Mouse (Mus musculus): Measurements from ENCODE around the gene Spink8. TPM values are rescaled to one million over a fixed set of nuclear protein-coding genes. Genes with fewer than 3 reads are reported as not detected.

Spink8 gene
- polyA plus RNA-seq, 1 experiment from 2014 or later, result not detected

DNA sequence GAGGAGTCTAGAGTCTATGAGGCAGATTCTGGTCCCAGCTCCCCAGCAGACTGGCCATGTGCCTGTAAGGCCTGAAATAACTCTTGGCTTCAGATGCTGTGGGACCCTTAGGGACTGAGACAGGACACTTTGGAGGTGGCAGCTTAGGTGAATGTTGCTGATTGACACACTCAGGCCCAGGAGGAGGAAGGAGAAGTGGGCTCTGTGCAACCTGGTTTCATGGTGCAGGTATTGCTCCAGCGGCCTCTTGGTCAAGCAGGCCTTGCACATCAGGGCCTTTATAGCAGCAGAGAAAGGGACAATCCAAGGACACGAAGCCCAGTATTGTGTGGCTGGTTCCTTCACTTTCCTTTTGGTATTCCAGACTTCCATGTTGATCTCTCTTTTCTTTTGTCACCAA, 42.3 kb downstream of the Spink8 start:
- Histone ChIP-seq H3K4me1 (ENCODE audit: control insufficient read depth, insufficient read depth, low read length) (peaks cover 6% of the 10 kb centered on the region; the same call in 1 of the 2 replicates), H3K9me3 (replicated peaks; ENCODE audit: control insufficient read depth, low read length) (no peaks in the 10 kb centered on the region), H3K27me3 (ENCODE audit: control insufficient read depth, insufficient read depth, low read length) (no peaks in the 10 kb centered on the region), H3K9ac (ENCODE audit: low read length) (no peak overlapping the region), H3K36me3 (ENCODE audit: control insufficient read depth, insufficient read depth) (no peaks in the 10 kb centered on the region), H3K4me3 (ENCODE audit: low read length) (no peak overlapping the region), H3K27ac (ENCODE audit: low read length) (no peak overlapping the region), H3K4me2 (ENCODE audit: low read depth, low read length) (no peak overlapping the region)
- 88% methylated on average over 2 of the region's 2 CpGs for WGBS
- ATAC-seq (replicated peaks; ENCODE audit: extremely low read depth, insufficient read depth, low FRiP score), result no peak

DNA sequence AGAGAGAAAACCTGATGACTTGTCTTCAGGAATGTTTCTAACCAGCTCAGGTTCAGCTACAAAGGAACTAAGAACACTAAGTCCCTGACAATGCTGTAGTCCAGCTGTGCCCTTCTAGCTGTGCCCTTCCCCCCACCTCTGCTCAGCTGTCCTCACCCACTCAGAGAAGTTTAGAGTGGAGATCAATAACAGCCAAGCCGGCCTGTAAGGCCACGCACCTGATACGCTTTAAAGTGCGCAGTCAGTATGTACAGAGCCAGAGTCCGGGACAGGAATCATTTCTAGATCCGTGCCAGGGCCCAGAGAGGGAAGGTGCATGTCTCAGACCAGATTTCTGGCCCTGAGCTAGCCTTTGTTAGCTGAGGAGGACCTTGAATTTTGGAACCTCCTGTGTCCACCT, 43.9 kb downstream of the Spink8 start:
- 68% methylated on average over 6 of the region's 6 CpGs for WGBS
- H3K4me1 ChIP-seq (ENCODE audit: control insufficient read depth, insufficient read depth, low read length), result no peaks in the 10 kb centered on the region
- H3K9me3 ChIP-seq (replicated peaks; ENCODE audit: control insufficient read depth, low read length), result no peaks in the 10 kb centered on the region
- H3K4me3 ChIP-seq (ENCODE audit: low read length), result no peak overlapping the region
- no peak overlapping the region for H3K27ac ChIP-seq (ENCODE audit: low read length)
- ATAC-seq (replicated peaks; ENCODE audit: extremely low read depth, insufficient read depth, low FRiP score), result no peak
- H3K27me3 ChIP-seq (ENCODE audit: control insufficient read depth, insufficient read depth, low read length), result no peaks in the 10 kb centered on the region
- H3K9ac ChIP-seq (ENCODE audit: low read length), result no peak overlapping the region
- H3K36me3 ChIP-seq (ENCODE audit: control insufficient read depth, insufficient read depth), result no peaks in the 10 kb centered on the region
- H3K4me2 ChIP-seq (ENCODE audit: low read depth, low read length), result no peak overlapping the region

DNA sequence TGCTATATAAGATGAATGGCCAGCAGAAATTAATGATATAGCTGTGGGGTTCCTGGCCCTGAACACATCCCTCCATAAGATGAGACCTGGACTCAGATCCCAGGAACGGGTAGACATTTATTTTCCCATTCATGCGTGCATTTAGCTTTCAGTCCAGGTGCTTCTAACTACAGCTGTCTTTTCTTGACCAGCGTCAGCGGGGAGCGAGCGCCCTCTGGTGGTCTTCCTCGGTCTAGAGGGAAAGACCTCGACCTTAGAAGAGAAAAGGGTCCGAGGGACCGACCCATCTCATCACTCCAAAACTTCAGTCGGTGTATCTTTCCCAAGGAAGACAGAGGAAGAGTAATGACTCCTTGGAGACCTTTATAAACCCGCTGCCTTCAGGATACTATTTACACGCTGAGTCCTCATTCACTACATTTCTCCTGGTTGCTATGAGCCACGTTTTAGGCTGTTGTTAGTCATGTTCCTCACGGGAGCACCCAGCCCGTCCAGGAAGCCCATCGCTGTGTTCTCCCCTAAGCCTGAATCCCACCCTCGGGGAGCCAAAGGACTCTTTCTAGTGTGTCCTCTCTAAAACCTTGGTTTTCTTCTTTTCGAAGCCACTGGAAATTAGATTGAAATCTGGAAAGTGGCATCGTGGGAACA, 50.4 kb downstream of the Spink8 start:
- H3K4me2 ChIP-seq (ENCODE audit: low read depth, low read length), result peak overlapping the region; percentile 65

GRCm38 (mm10) chr9:109863085-109863484, 51.0 kb downstream of the Spink8 start:
- peak overlapping the region; percentile 65 for H3K4me2 ChIP-seq (ENCODE audit: low read depth, low read length)
- no peak for ATAC-seq (replicated peaks; ENCODE audit: extremely low read depth, insufficient read depth, low FRiP score)
- H3K4me1 ChIP-seq (ENCODE audit: control insufficient read depth, insufficient read depth, low read length), result peaks cover 6% of the 10 kb centered on the region; the same call in 1 of the 2 replicates
- no peak overlapping the region for H3K27ac ChIP-seq (ENCODE audit: low read length)
- H3K27me3 ChIP-seq (ENCODE audit: control insufficient read depth, insufficient read depth, low read length), result no peaks in the 10 kb centered on the region
- no peak overlapping the region for H3K9ac ChIP-seq (ENCODE audit: low read length)
- H3K36me3 ChIP-seq (ENCODE audit: control insufficient read depth, insufficient read depth), result no peaks in the 10 kb centered on the region
- WGBS, result 19% methylated on average over 3 of the region's 3 CpGs
- H3K4me3 ChIP-seq (ENCODE audit: low read length), result no peak overlapping the region; the same call in 1 of the 2 replicates
- H3K9me3 ChIP-seq (replicated peaks; ENCODE audit: control insufficient read depth, low read length), result no peaks in the 10 kb centered on the region

More for the DNA sequence above, 50.4 kb downstream of the Spink8 start:
- Histone ChIP-seq H3K9ac (ENCODE audit: low read length) (0 out of 2 replicates have a peak overlapping the region, but pooled peaks have one; percentile 34), H3K4me1 (ENCODE audit: control insufficient read depth, insufficient read depth, low read length) (peaks cover 6% of the 10 kb centered on the region; the same call in 1 of the 2 replicates), H3K36me3 (ENCODE audit: control insufficient read depth, insufficient read depth) (no peaks in the 10 kb centered on the region), H3K9me3 (replicated peaks; ENCODE audit: control insufficient read depth, low read length) (no peaks in the 10 kb centered on the region), H3K4me3 (ENCODE audit: low read length) (peak overlapping the region; percentile 36), H3K27me3 (ENCODE audit: control insufficient read depth, insufficient read depth, low read length) (no peaks in the 10 kb centered on the region), H3K27ac (ENCODE audit: low read length) (no peak overlapping the region)
- WGBS, result 11% methylated on average over 20 of the region's 20 CpGs
- peak; percentile 55; the same call in 1 of the 2 replicates for ATAC-seq (replicated peaks; ENCODE audit: extremely low read depth, insufficient read depth, low FRiP score)

GRCm38 (mm10) chr9:109866218-109866617, 54.1 kb downstream of the Spink8 start:
- WGBS, result 36% methylated on average over 2 of the region's 2 CpGs
- Histone ChIP-seq H3K4me3 (ENCODE audit: low read length) (no peak overlapping the region), H3K9ac (ENCODE audit: low read length) (no peak overlapping the region)

DNA sequence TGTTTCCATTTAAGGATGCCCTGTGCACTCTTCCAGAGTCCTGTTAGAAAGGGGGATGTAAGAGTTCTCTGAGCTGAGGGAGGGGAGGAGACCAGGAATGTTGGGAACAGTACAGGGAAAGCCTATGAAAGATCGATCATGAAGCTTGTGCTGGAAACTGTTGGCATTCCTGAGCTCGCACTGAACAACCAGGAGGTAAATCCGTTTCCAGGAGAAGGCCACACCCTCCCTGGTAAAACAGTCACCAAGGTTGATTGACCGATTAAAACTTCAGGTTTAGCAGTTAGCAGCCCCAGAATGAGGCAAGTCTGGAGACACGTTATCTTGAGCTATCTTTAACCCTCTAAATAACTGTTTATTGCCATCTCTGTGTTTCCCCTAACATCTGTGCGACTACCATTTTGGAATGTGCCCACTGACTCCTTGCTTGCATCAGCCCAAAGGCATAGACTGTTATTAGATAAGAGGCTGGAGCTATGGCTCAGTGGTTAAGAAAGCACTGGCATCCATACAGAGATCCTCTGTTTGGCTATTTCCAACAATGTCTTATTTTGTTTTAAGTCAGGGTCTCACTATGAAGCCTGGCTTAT, 59.0 kb downstream of the Spink8 start:
- no peaks in the 10 kb centered on the region for H3K4me1 ChIP-seq (ENCODE audit: control insufficient read depth, insufficient read depth, low read length)
- no peak overlapping the region for H3K27ac ChIP-seq (ENCODE audit: low read length)
- no peak overlapping the region for H3K9ac ChIP-seq (ENCODE audit: low read length)
- no peak for ATAC-seq (replicated peaks; ENCODE audit: extremely low read depth, insufficient read depth, low FRiP score)
- no peak overlapping the region for H3K4me3 ChIP-seq (ENCODE audit: low read length)
- H3K27me3 ChIP-seq (ENCODE audit: control insufficient read depth, insufficient read depth, low read length), result no peaks in the 10 kb centered on the region
- H3K9me3 ChIP-seq (replicated peaks; ENCODE audit: control insufficient read depth, low read length), result no peaks in the 10 kb centered on the region
- WGBS, result 33% methylated on average over 6 of the region's 6 CpGs
- H3K4me2 ChIP-seq (ENCODE audit: low read depth, low read length), result no peak overlapping the region
- H3K36me3 ChIP-seq (ENCODE audit: control insufficient read depth, insufficient read depth), result no peaks in the 10 kb centered on the region

More at GRCm38 (mm10) chr9:109866218-109866617, 54.1 kb downstream of the Spink8 start:
- Histone ChIP-seq H3K9me3 (replicated peaks; ENCODE audit: control insufficient read depth, low read length) (no peaks in the 10 kb centered on the region), H3K27ac (ENCODE audit: low read length) (no peak overlapping the region), H3K36me3 (ENCODE audit: control insufficient read depth, insufficient read depth) (no peaks in the 10 kb centered on the region), H3K27me3 (ENCODE audit: control insufficient read depth, insufficient read depth, low read length) (no peaks in the 10 kb centered on the region), H3K4me2 (ENCODE audit: low read depth, low read length) (no peak overlapping the region), H3K4me1 (ENCODE audit: control insufficient read depth, insufficient read depth, low read length) (peaks cover 6% of the 10 kb centered on the region; the same call in 1 of the 2 replicates)
- no peak for ATAC-seq (replicated peaks; ENCODE audit: extremely low read depth, insufficient read depth, low FRiP score)

- Histone ChIP-seq H3K36me3 (ENCODE audit: control insufficient read depth, insufficient read depth) (peaks cover 17% of the 10 kb centered on the region), H3K4me3 (ENCODE audit: low read length) (peak within 1 kb of the TSS; percentile 97), H3K9me3 (replicated peaks; ENCODE audit: control insufficient read depth, low read length) (no peaks in the 10 kb centered on the region), H3K27ac (ENCODE audit: low read length) (peak within 1 kb of the TSS; percentile 93), H3K27me3 (ENCODE audit: control insufficient read depth, insufficient read depth, low read length) (no peaks in the 10 kb centered on the region), H3K9ac (ENCODE audit: low read length) (peak within 1 kb of the TSS; percentile 98), H3K4me2 (ENCODE audit: low read depth, low read length) (peak within 1 kb of the TSS; percentile 84), H3K4me1 (ENCODE audit: control insufficient read depth, insufficient read depth, low read length) (peaks cover 13% of the 10 kb centered on the region)
- peak; percentile 93 for ATAC-seq (replicated peaks; ENCODE audit: extremely low read depth, insufficient read depth, low FRiP score)
- 5% methylated on average over 33 of the region's 33 CpGs for WGBS
Observed at GRCm38 (mm10) chr9:109874797-109875691, 63.0 kb downstream of the Spink8 start, which contains the start of gene Cdc25a. Gene Cdc25a, plus strand, starts transcription at chr9:109875579.

GRCm38 (mm10) chr9:109875695-109876601, 63.9 kb downstream of the Spink8 start:
- H3K36me3 ChIP-seq (ENCODE audit: control insufficient read depth, insufficient read depth), result peaks cover 26% of the 10 kb centered on the region
- H3K27me3 ChIP-seq (ENCODE audit: control insufficient read depth, insufficient read depth, low read length), result no peaks in the 10 kb centered on the region
- no peaks in the 10 kb centered on the region for H3K9me3 ChIP-seq (replicated peaks; ENCODE audit: control insufficient read depth, low read length)
- H3K4me2 ChIP-seq (ENCODE audit: low read depth, low read length), result peak overlapping the region; percentile 84
- peak overlapping the region; percentile 97 for H3K4me3 ChIP-seq (ENCODE audit: low read length)
- under 1% methylated on average over 75 of the region's 76 CpGs for WGBS
- H3K4me1 ChIP-seq (ENCODE audit: control insufficient read depth, insufficient read depth, low read length), result peaks cover 13% of the 10 kb centered on the region
- peak overlapping the region; percentile 93 for H3K27ac ChIP-seq (ENCODE audit: low read length)
- peak; percentile 81 for ATAC-seq (replicated peaks; ENCODE audit: extremely low read depth, insufficient read depth, low FRiP score)
- H3K9ac ChIP-seq (ENCODE audit: low read length), result peak overlapping the region; percentile 98
